In the genomic region with DNA sequence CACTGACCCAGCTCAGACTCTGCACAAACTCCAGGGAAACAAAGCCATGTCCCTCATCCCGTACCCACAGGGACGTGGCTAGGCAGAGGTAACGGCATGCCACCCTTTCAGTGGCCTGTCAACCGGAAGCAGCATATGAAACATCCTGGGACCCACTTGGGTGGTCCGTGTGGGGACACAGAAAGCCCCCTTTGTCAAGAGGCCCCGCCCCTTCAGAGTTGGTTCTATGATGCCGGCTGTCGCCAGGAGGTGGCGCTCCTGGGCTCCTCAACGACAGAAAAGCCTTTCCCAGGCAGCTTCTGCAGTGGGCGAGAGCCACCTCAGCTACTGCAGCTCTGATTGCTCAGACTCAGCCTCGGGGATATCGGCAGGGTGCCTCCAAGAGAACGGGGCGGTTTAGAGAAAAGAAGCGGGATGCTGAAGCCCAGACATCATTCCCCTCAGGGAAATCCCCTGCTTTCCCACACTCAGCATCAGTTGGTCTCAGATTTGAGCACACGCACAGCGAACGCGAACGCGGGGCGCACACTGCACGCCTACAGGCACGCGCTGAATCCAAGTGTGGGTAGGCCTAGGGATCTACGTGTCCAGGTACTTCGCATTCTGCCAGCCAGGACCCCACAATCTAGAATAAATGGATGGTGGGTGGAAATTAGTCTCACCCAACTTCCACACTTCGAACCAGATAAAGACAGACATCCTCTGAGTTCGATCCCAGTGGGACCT, we compare ENCODE assay signal across 8 mouse cellular contexts. TPM values are rescaled to one million over a fixed set of nuclear protein-coding genes. Genes with fewer than 3 reads are reported as not detected.
DNase-seq lines count a peak whose midpoint lies in the region; ATAC-seq and TF ChIP-seq lines count a peak whose summit lies in the region.

No protein-coding gene starts in this region.

- H3K9me3 ChIP-seq in heart, embryonic 12.5 days (replicated peaks) = 0 out of 2 replicates have a peak, but pooled peaks cover 5% of the 10 kb centered on the region
- H3K9me3 ChIP-seq in kidney, embryonic 15.5 days (replicated peaks) = no peaks in the 10 kb centered on the region; the same call in 1 of the 2 replicates
- H3K9me3 ChIP-seq in limb, embryonic 15.5 days = no peaks in the 10 kb centered on the region
- no peaks in the 10 kb centered on the region for H3K9me3 ChIP-seq in neural tube, embryonic 11.5 days (ENCODE audit: control insufficient read depth, low read length)
- H3K9me3 ChIP-seq in stomach, embryonic 16.5 days (replicated peaks; ENCODE audit: control insufficient read depth, low read length) = no peaks in the 10 kb centered on the region

- no peak overlapping the region for H3K9ac ChIP-seq in heart, embryonic 12.5 days
- no peak overlapping the region for H3K9ac ChIP-seq in kidney, embryonic 15.5 days
- H3K9ac ChIP-seq in limb, embryonic 15.5 days = no peak overlapping the region
- H3K9ac ChIP-seq in neural tube, embryonic 11.5 days (ENCODE audit: low read length) = peak overlapping the region; percentile 5; the same call in 1 of the 2 replicates
- H3K9ac ChIP-seq in stomach, embryonic 16.5 days (ENCODE audit: low read length) = no peak overlapping the region

- no peak for TF ChIP-seq POLR2A in embryonic fibroblast, embryonic 13.5 days (IDR thresholded peaks at IDR 0.05; ENCODE audit: low read depth, low read length)

- DNase-seq in A20 (ENCODE audit: low read depth, low spot score) = peak; percentile 75
- peak; percentile 56 to 62 for DNase-seq in adrenal gland, postnatal 4 days (ENCODE audit: low spot score in 2 of 2)
- DNase-seq in neural tube, embryonic 11.5 days (ENCODE audit: low spot score) = peak; percentile 96

- H3K27ac ChIP-seq in embryonic fibroblast, embryonic 13.5 days (ENCODE audit: insufficient read depth, low read length) = no peak overlapping the region
- no peak overlapping the region for H3K27ac ChIP-seq in heart, embryonic 12.5 days (ENCODE audit: poor library complexity, severe bottlenecking)
- H3K27ac ChIP-seq in kidney, embryonic 15.5 days = no peak overlapping the region
- H3K27ac ChIP-seq in limb, embryonic 15.5 days = no peak overlapping the region
- peak overlapping the region; percentile 30; the same call in 1 of the 2 replicates for H3K27ac ChIP-seq in neural tube, embryonic 11.5 days (ENCODE audit: low read depth, low read length)
- no peak overlapping the region for H3K27ac ChIP-seq in stomach, embryonic 16.5 days (ENCODE audit: low read length)

- TF ChIP-seq CTCF in embryonic fibroblast, embryonic 13.5 days (IDR thresholded peaks at IDR 0.05; ENCODE audit: borderline replicate concordance, insufficient read depth, low read length) = peak; percentile 42

- no peaks in the 10 kb centered on the region for H3K4me1 ChIP-seq in embryonic fibroblast, embryonic 13.5 days (ENCODE audit: control insufficient read depth, insufficient read depth, low read length)
- peaks cover 16% of the 10 kb centered on the region for H3K4me1 ChIP-seq in heart, embryonic 12.5 days (replicated peaks)
- H3K4me1 ChIP-seq in kidney, embryonic 15.5 days = peaks cover 21% of the 10 kb centered on the region
- peaks cover 23% of the 10 kb centered on the region for H3K4me1 ChIP-seq in limb, embryonic 15.5 days
- H3K4me1 ChIP-seq in neural tube, embryonic 11.5 days (ENCODE audit: control insufficient read depth, insufficient read depth, low read length) = peaks cover 11% of the 10 kb centered on the region; the same call in 1 of the 2 replicates
- H3K4me1 ChIP-seq in stomach, embryonic 16.5 days (ENCODE audit: control insufficient read depth, insufficient read depth, low read length) = peaks cover 4% of the 10 kb centered on the region; the same call in 1 of the 2 replicates

- no peak; the same call in 1 of the 2 replicates for ATAC-seq in heart, embryonic 12.5 days (ENCODE audit: insufficient number of reproducible peaks, low FRiP score)
- peak; percentile 63 for ATAC-seq in kidney, embryonic 15.5 days (replicated peaks; ENCODE audit: low FRiP score)
- 0 out of 2 replicates have a peak, but pooled peaks have one; percentile 27 for ATAC-seq in limb, embryonic 15.5 days (ENCODE audit: insufficient number of reproducible peaks, low FRiP score, low TSS enrichment, low read depth)
- peak; percentile 81 for ATAC-seq in neural tube, embryonic 11.5 days (ENCODE audit: insufficient read depth, low FRiP score, low TSS enrichment)
- peak; percentile 68; the same call in 1 of the 2 replicates for ATAC-seq in stomach, embryonic 16.5 days (ENCODE audit: insufficient read depth, low FRiP score)

- no peak overlapping the region for H3K4me3 ChIP-seq in embryonic fibroblast, embryonic 13.5 days (ENCODE audit: insufficient read depth, low read length)
- H3K4me3 ChIP-seq in heart, embryonic 12.5 days = peak overlapping the region; percentile 27
- H3K4me3 ChIP-seq in kidney, embryonic 15.5 days (replicated peaks) = peak overlapping the region; percentile 23
- H3K4me3 ChIP-seq in limb, embryonic 15.5 days = peak overlapping the region; percentile 18
- 0 out of 2 replicates have a peak overlapping the region, but pooled peaks have one; percentile 8 for H3K4me3 ChIP-seq in neural tube, embryonic 11.5 days (ENCODE audit: low read depth, low read length)
- peak overlapping the region; percentile 12; the same call in 1 of the 2 replicates for H3K4me3 ChIP-seq in stomach, embryonic 16.5 days (replicated peaks; ENCODE audit: low read length)

- 9% methylated on average over 30 of the region's 30 CpGs for WGBS in heart, embryonic 12.5 days
- 8% methylated on average over 30 of the region's 30 CpGs for WGBS in kidney, embryonic 15.5 days
- 7% methylated on average over 30 of the region's 30 CpGs for WGBS in limb, embryonic 15.5 days
- 9% methylated on average over 30 of the region's 30 CpGs for WGBS in neural tube, embryonic 11.5 days
- 10% methylated on average over 30 of the region's 30 CpGs for WGBS in stomach, embryonic 16.5 days

- H3K4me2 ChIP-seq in heart, embryonic 12.5 days = peak overlapping the region; percentile 64
- H3K4me2 ChIP-seq in kidney, embryonic 15.5 days = peak overlapping the region; percentile 47
- peak overlapping the region; percentile 43 for H3K4me2 ChIP-seq in limb, embryonic 15.5 days
- peak overlapping the region; percentile 29 for H3K4me2 ChIP-seq in neural tube, embryonic 11.5 days (ENCODE audit: low read depth)
- peak overlapping the region; percentile 27 for H3K4me2 ChIP-seq in stomach, embryonic 16.5 days (ENCODE audit: low read depth, low read length)

- no peaks in the 10 kb centered on the region for H3K36me3 ChIP-seq in heart, embryonic 12.5 days
- no peaks in the 10 kb centered on the region for H3K36me3 ChIP-seq in kidney, embryonic 15.5 days
- no peaks in the 10 kb centered on the region for H3K36me3 ChIP-seq in limb, embryonic 15.5 days
- H3K36me3 ChIP-seq in neural tube, embryonic 11.5 days (ENCODE audit: control insufficient read depth, insufficient read depth, low read length) = no peaks in the 10 kb centered on the region
- H3K36me3 ChIP-seq in stomach, embryonic 16.5 days (ENCODE audit: control insufficient read depth, insufficient read depth, low read length) = no peaks in the 10 kb centered on the region

- peaks cover 75% of the 10 kb centered on the region for H3K27me3 ChIP-seq in heart, embryonic 12.5 days (replicated peaks)
- H3K27me3 ChIP-seq in kidney, embryonic 15.5 days = peaks cover 65% of the 10 kb centered on the region
- H3K27me3 ChIP-seq in limb, embryonic 15.5 days = peaks cover 25% of the 10 kb centered on the region
- H3K27me3 ChIP-seq in neural tube, embryonic 11.5 days (ENCODE audit: control insufficient read depth, insufficient read depth, low read length) = 0 out of 2 replicates have a peak, but pooled peaks cover 4% of the 10 kb centered on the region
- H3K27me3 ChIP-seq in stomach, embryonic 16.5 days (ENCODE audit: control insufficient read depth, insufficient read depth, low read length) = peaks cover 15% of the 10 kb centered on the region

RNA-seq across cellular contexts. Expression of gene Enpp7, which starts 10.7 kb away (rescaled TPM):
- not detected for total RNA-seq in adrenal gland, postnatal 4 days (2021)
- not detected in 2 replicates for polyA plus RNA-seq in embryonic fibroblast, embryonic 13.5 days (2011; ENCODE audit: insufficient read length, low read depth, missing spikeins)
- not detected in 2 replicates for polyA plus RNA-seq in heart, embryonic 12.5 days (2016; fragmentation: Nextera tagmentation; extraction: Ambion mirVana)
- not detected in 2 replicates for polyA plus RNA-seq in kidney, embryonic 15.5 days (2015; fragmentation: Nextera tagmentation; extraction: Ambion mirVana)
- not detected in 2 replicates for polyA plus RNA-seq in limb, embryonic 15.5 days (2015; fragmentation: Nextera tagmentation; extraction: Ambion mirVana)
- not detected in 2 replicates for polyA plus RNA-seq in neural tube, embryonic 11.5 days (2014; fragmentation: Nextera tagmentation; extraction: Ambion mirVana)
- not detected in 2 replicates for polyA plus RNA-seq in stomach, embryonic 16.5 days (2015; fragmentation: Nextera tagmentation; extraction: Ambion mirVana)

RNA-seq across cellular contexts. Expression of gene Cbx2, which starts 24.1 kb away (rescaled TPM):
- total RNA-seq in adrenal gland, postnatal 4 days (2021) = 10 to 100 TPM in 1 of 2 experiments, 1 to 10 TPM in 1; 9.5 to 10.1 TPM
- 4.7 and 6.9 TPM in 2 replicates for polyA plus RNA-seq in embryonic fibroblast, embryonic 13.5 days (2011; ENCODE audit: insufficient read length, low read depth, missing spikeins)
- polyA plus RNA-seq in heart, embryonic 12.5 days (2016; fragmentation: Nextera tagmentation; extraction: Ambion mirVana) = 29.3 and 30.5 TPM in 2 replicates
- 38.9 and 40.7 TPM in 2 replicates for polyA plus RNA-seq in kidney, embryonic 15.5 days (2015; fragmentation: Nextera tagmentation; extraction: Ambion mirVana)
- polyA plus RNA-seq in limb, embryonic 15.5 days (2015; fragmentation: Nextera tagmentation; extraction: Ambion mirVana) = 30.4 and 32.3 TPM in 2 replicates
- 61.5 and 65.0 TPM in 2 replicates for polyA plus RNA-seq in neural tube, embryonic 11.5 days (2014; fragmentation: Nextera tagmentation; extraction: Ambion mirVana)
- polyA plus RNA-seq in stomach, embryonic 16.5 days (2015; fragmentation: Nextera tagmentation; extraction: Ambion mirVana) = 15.2 and 16.5 TPM in 2 replicates

RNA-seq across cellular contexts. Expression of gene Cbx8, which starts 42.1 kb away (rescaled TPM):
- 10 to 100 TPM; 10.8 to 15.5 TPM for total RNA-seq in adrenal gland, postnatal 4 days (2021)
- 3.9 and 4.2 TPM in 2 replicates for polyA plus RNA-seq in embryonic fibroblast, embryonic 13.5 days (2011; ENCODE audit: insufficient read length, low read depth, missing spikeins)
- 7.3 and 8.8 TPM in 2 replicates for polyA plus RNA-seq in heart, embryonic 12.5 days (2016; fragmentation: Nextera tagmentation; extraction: Ambion mirVana)
- polyA plus RNA-seq in kidney, embryonic 15.5 days (2015; fragmentation: Nextera tagmentation; extraction: Ambion mirVana) = 9.8 and 10.3 TPM in 2 replicates
- polyA plus RNA-seq in limb, embryonic 15.5 days (2015; fragmentation: Nextera tagmentation; extraction: Ambion mirVana) = 8.9 and 9.6 TPM in 2 replicates
- 6.8 and 7.0 TPM in 2 replicates for polyA plus RNA-seq in neural tube, embryonic 11.5 days (2014; fragmentation: Nextera tagmentation; extraction: Ambion mirVana)
- 5.8 and 6.4 TPM in 2 replicates for polyA plus RNA-seq in stomach, embryonic 16.5 days (2015; fragmentation: Nextera tagmentation; extraction: Ambion mirVana)
